Mouse (Mus musculus) lung, adult 2 months (tissue): ENCODE results near the gene Eri3.

Experiments used
- CTCF ChIP-seq: fragments of 200-500 bp; IDR thresholded peaks from 2 replicates; pipeline ENCODE4 v1.5.1; 2011; ENCODE audit warnings: mild to moderate bottlenecking, low read length, control low read depth; ENCODE audit not compliant: insufficient read depth
- POLR2A ChIP-seq: fragments of 200-500 bp; IDR thresholded peaks from 2 replicates; pipeline ENCODE4 v1.6.1; 2011; ENCODE audit warnings: low read depth, mild to moderate bottlenecking, control low read depth, low read length, borderline replicate concordance; ENCODE audit errors: extremely low read depth

GRCm38 (mm10) chr4:117682463-117682862 lies 132.3 kb downstream of the Eri3 start:
- TF ChIP-seq CTCF (no peak), POLR2A (no peak)
